Mouse (Mus musculus) lung, postnatal 0 days (tissue): ENCODE results near the gene P2rx4. TPM values are rescaled to one million over a fixed set of nuclear protein-coding genes. Genes with fewer than 3 reads are reported as not detected.

Source experiments
- ATAC-seq: fragments of 200-750 bp; cut with Nextera tagmentation; 2 replicates; pipeline ENCODE4 v1.8.0; 2017; ENCODE audit warnings: moderate library complexity
- DNase-seq: peaks from one replicate; pipeline ENCODE4 v3.0.0-alpha.2; 2016; ENCODE audit warnings: low spot score
- H3K27ac ChIP-seq: fragments of 300-500 bp; sonication (generic); 2 replicates; pipeline ENCODE4 v1.5.1; 2014; ENCODE audit warnings: antibody characterized with exemption, mild to moderate bottlenecking, low read length, mixed read lengths
- H3K27me3 ChIP-seq: fragments of 300-500 bp; sonication (generic); replicated peaks from 2 replicates; pipeline ENCODE4 v1.6.1; 2014; ENCODE audit warnings: low read length, mixed read lengths; ENCODE audit not compliant: insufficient read depth
- H3K36me3 ChIP-seq: fragments of 300-500 bp; sonication (generic); 2 replicates; pipeline ENCODE4 v1.6.1; 2014; ENCODE audit warnings: low read length, mixed read lengths; ENCODE audit not compliant: insufficient read depth
- H3K4me1 ChIP-seq: fragments of 300-500 bp; sonication (generic); 2 replicates; pipeline ENCODE4 v1.6.1; 2014; ENCODE audit warnings: antibody characterized with exemption, low read depth, low read length, mixed read lengths; ENCODE audit not compliant: insufficient read depth
- H3K4me2 ChIP-seq: fragments of 300-500 bp; sonication (generic); replicated peaks from 2 replicates; pipeline ENCODE4 v1.6.1; 2014; ENCODE audit warnings: low read depth, mild to moderate bottlenecking, low read length, moderate library complexity, mixed read lengths
- H3K4me3 ChIP-seq: fragments of 300-500 bp; sonication (generic); 2 replicates; pipeline ENCODE4 v1.5.1; 2014; ENCODE audit warnings: low read depth, low read length
- H3K9ac ChIP-seq: fragments of 300-500 bp; sonication (generic); replicated peaks from 2 replicates; pipeline ENCODE4 v1.6.1; 2014; ENCODE audit warnings: low read depth, mild to moderate bottlenecking
- H3K9me3 ChIP-seq: fragments of 300-500 bp; sonication (generic); 2 replicates; pipeline ENCODE4 v1.6.1; 2016; ENCODE audit warnings: low read length, mixed read lengths
- CTCF ChIP-seq: IDR thresholded peaks from 2 replicates; pipeline ENCODE4 v1.5.1; 2016; ENCODE audit warnings: antibody characterized with exemption, mild to moderate bottlenecking
- EP300 ChIP-seq: IDR thresholded peaks from 2 replicates; pipeline ENCODE4 v1.6.1; 2016; ENCODE audit warnings: antibody characterized with exemption, mild to moderate bottlenecking, control low read depth
- WGBS: fragments of 180-500 bp; shearing (Covaris S2); extraction: QIAGEN DNeasy Blood & Tissue Kit; methylation state at CpG from one replicate; pipeline ENCODE4 v1.1.7; 2014; 5-methylcytosine and 5-hydroxymethylcytosine counted together
- polyA plus RNA-seq: library from polyadenylated mRNA; unstranded; fragments of >200 nt; fragmentation: Nextera tagmentation; extraction: Ambion mirVana; gene quantifications from 2 replicates; pipeline ENCODE4 v1.2.1, GENCODE M21; 2015

Gene P2rx4
- polyA plus RNA-seq, 1 experiment from 2014 or later: 57.8 TPM

DNA sequence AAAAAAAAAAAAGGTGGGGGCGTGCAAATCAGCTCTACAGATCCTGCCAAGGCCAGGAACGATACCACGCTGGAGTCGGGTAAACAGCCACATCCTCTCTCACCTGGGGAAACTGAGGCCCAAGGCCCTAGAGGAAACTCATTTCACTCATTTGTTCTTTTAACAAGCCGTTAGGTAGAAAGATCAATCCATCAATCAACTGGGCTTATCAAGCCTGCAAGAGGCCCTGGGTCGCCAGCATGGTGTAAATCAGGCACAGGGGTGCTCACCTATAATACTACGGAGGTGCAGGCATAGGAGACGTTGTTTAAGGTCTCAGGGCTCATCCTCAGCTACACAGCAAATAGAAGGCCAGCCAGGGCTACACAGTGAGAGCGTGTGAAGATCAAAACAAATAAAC is 64.1 kb downstream of the P2rx4 start:
- Histone ChIP-seq H3K9ac (no peak overlapping the region), H3K27me3 (no peaks in the 10 kb centered on the region), H3K36me3 (no peaks in the 10 kb centered on the region), H3K9me3 (no peaks in the 10 kb centered on the region), H3K4me3 (no peak overlapping the region), H3K4me1 (peaks cover 7% of the 10 kb centered on the region; the same call in 1 of the 2 replicates), H3K4me2 (no peak overlapping the region), H3K27ac (peak overlapping the region; percentile 83)
- DNase-seq (no peak), ATAC-seq (no peak)
- 64% methylated on average over 9 of the region's 9 CpGs for WGBS
- no peak for TF ChIP-seq CTCF
- no peak for TF ChIP-seq EP300

DNA sequence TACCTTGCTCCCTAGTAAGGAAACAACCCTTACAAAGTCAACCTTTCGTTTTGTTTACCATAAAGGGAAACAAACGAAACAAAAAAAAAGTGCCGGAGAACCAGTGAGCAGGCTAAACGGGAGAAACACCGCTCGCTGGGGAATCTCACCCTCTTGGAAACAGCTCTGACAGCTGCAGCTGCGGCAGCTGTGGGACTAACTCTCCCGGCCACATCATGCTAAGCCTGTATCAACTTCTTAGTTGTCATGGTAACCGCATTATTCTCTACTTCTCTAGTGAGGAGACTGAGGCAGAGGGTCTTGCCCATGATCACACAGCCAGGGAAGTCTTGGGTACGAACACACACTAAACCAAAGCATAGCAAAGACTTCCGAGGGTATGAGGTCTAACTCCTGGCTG is 66.4 kb downstream of the P2rx4 start:
- 73% methylated on average over 11 of the region's 11 CpGs for WGBS

DNA sequence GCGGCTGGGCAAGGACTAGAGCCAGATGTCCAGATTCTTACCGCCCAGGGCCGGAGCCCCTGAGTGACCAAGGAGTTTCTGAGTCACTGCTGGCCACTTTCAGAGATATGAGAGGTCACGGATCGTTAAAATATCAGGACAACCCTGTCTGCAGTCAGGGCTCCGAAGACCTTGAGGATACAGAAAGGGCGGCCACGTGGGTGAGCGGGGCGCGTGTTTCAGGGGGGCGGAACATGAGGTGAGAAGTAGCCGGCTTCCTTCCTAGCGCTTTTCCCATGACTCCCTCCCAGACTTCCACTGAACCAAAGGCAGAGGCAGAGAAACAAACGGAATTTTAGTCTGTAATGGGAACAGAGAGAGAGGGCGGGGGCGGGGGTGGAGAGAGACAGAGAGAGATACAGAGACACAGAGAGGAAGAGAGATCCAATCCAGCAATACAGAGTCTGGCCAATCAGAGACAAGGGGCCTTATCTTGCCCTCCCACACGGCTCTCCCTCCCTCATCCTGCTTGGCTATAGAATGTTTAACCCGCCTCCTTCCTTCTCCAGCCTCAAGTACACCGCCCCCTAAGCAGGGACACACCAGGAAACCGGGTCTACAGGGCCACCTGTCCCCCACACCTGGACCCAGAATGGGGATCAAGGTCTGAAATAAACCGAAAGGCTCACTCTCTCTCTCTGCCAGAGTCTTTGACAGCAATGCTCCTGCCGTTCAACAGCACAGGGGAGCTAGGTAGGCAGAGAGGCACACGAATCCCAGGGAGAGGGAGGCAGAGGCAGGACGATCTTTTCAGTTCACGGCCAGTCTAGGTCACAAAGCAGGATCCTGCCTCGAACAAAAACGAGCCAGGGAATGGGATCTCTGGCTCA is 67.6 kb downstream of the P2rx4 start:
- H3K9me3 ChIP-seq: no peaks in the 10 kb centered on the region
- WGBS: 68% methylated on average over 26 of the region's 28 CpGs
- ATAC-seq (no peak), DNase-seq (peak; percentile 50)
- no peaks in the 10 kb centered on the region for H3K27me3 ChIP-seq
- H3K4me1 ChIP-seq: peaks cover 6% of the 10 kb centered on the region; the same call in 1 of the 2 replicates
- peak overlapping the region; percentile 17; the same call in 1 of the 2 replicates for H3K4me2 ChIP-seq
- no peak overlapping the region for H3K4me3 ChIP-seq
- no peaks in the 10 kb centered on the region for H3K36me3 ChIP-seq
- H3K27ac ChIP-seq: no peak overlapping the region
- H3K9ac ChIP-seq: no peak overlapping the region
- TF ChIP-seq EP300: no peak
- no peak for TF ChIP-seq CTCF

More for the DNA sequence above, 66.4 kb downstream of the P2rx4 start:
- Histone ChIP-seq H3K27me3 (no peaks in the 10 kb centered on the region), H3K4me2 (no peak overlapping the region), H3K36me3 (no peaks in the 10 kb centered on the region), H3K4me1 (peaks cover 10% of the 10 kb centered on the region; the same call in 1 of the 2 replicates), H3K4me3 (no peak overlapping the region), H3K27ac (no peak overlapping the region), H3K9ac (no peak overlapping the region), H3K9me3 (no peaks in the 10 kb centered on the region)
- no peak for ATAC-seq
- TF ChIP-seq EP300 (no peak), CTCF (no peak)
- no peak for DNase-seq

DNA sequence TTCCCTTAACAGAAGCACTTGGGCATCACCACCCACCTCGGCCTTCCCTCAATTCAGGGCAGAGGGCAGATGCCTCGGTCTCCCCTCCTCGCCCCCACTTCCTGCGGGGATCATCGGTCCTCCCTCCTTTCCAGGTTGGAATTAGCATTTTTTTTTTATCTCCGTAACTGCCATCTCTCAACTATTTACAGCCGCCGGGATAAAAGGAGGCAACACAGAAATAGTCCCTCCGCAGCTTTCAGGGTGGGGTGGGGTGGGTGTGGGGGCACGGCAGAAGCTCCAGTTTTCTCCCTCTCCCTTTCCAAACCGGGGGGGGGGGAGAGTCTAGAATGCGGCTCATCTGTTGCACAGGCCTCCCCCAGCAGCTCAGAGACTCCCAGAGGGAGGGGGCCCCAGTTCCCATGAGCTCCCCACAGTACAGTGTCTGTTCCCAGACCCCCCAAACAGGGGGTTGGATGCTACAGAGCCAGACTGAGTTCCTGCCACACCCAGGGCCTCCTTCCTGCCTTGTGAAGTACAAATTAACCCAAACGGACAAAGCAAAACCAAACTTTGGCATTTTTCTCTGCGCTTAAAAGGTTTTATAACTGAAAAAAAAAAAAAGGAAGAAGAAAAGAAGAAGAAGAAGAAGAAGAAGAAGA is 68.4 kb downstream of the P2rx4 start:
- Histone ChIP-seq H3K4me1 (peaks cover 8% of the 10 kb centered on the region; the same call in 1 of the 2 replicates), H3K27ac (no peak overlapping the region), H3K9me3 (no peaks in the 10 kb centered on the region), H3K9ac (no peak overlapping the region), H3K36me3 (no peaks in the 10 kb centered on the region), H3K27me3 (no peaks in the 10 kb centered on the region), H3K4me2 (no peak overlapping the region), H3K4me3 (no peak overlapping the region)
- TF ChIP-seq EP300 (no peak), CTCF (no peak)
- 66% methylated on average over 12 of the region's 14 CpGs for WGBS
- DNase-seq: no peak
- no peak for ATAC-seq

DNA sequence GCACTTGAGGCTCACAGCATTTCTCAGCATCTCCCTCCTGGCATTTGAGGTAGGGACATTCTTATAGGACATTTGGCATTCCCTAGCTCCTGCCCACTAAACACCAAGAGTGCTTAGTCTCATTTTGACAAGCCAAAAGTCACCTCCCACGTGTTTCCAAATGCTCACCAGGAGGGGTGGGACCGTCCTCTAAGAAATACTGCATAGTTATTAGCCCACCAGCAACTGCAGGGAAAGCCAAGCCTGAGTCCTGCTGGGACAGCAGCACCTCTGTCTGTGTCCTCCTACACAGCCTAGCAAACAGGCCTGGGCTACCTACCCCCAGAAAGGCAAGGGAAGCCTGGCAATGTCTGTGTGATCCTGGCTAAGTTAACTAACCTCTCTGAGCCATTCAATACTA is 70.0 kb downstream of the P2rx4 start:
- Histone ChIP-seq H3K9me3 (no peaks in the 10 kb centered on the region), H3K9ac (no peak overlapping the region), H3K4me1 (peaks cover 8% of the 10 kb centered on the region; the same call in 1 of the 2 replicates), H3K27me3 (no peaks in the 10 kb centered on the region), H3K27ac (no peak overlapping the region), H3K36me3 (no peaks in the 10 kb centered on the region), H3K4me3 (no peak overlapping the region), H3K4me2 (no peak overlapping the region)
- TF ChIP-seq EP300 (no peak), CTCF (no peak)
- no peak for ATAC-seq
- 61% methylated on average over 2 of the region's 2 CpGs for WGBS
- no peak for DNase-seq
